Mouse (Mus musculus) c-Kit-negative CD71-positive TER-119-positive erythroid progenitor cells, embryonic 14.5 days (primary cell): ENCODE data around the gene Cd69.

Experiments
- DNase-seq: peaks from one replicate; pipeline ENCODE4 v3.0.0-alpha.2; 2013; ENCODE audit warnings: low read depth, low spot score

The Cd69 gene

GRCm38 (mm10) chr6:129224090-129224489 lies 51.1 kb downstream of the Cd69 start:
- no peak for DNase-seq

GRCm38 (mm10) chr6:129223611-129224010 lies 51.6 kb downstream of the Cd69 start:
- DNase-seq, result no peak

- no peak for DNase-seq
Observed at GRCm38 (mm10) chr6:129222188-129222800, 52.9 kb downstream of the Cd69 start.

GRCm38 (mm10) chr6:129221053-129221452 lies 54.2 kb downstream of the Cd69 start:
- DNase-seq, result no peak

GRCm38 (mm10) chr6:129219897-129220517 lies 55.2 kb downstream of the Cd69 start:
- DNase-seq, result no peak

- no peak for DNase-seq
Observed at GRCm38 (mm10) chr6:129218191-129218696, 57.0 kb downstream of the Cd69 start.
